Comparison of ENCODE assay signal across 9 mouse cellular contexts in the genomic region with DNA sequence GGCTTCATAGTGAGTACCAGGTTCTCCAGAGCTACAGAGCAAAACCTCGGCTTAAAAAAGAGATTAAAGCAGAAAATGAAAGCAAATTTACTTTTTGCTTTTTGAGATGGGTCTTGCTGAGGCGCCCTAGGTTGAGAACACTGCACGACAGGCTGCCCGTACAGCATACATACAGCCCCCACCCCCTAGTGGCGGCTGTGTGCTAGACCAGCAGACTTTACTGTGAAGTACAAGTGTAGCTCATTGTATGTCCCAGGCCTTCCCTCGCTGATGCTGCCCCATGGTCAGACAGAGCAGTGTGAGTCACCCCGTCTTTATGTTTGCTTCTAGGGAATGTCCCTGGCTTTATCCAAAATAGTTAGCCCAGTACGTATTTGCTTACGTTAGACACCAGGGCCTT. TPM values are rescaled to one million over a fixed set of nuclear protein-coding genes. Genes with fewer than 3 reads are reported as not detected.
DNase-seq lines count a peak whose midpoint lies in the region; ATAC-seq and TF ChIP-seq lines count a peak whose summit lies in the region.
"Had no signal": no experiment of that assay in that cellular context is flagged by ENCODE, and none has a peak within 500 bp of the region (broad histone marks: within the 10 kb centered on the region; RNA-seq: fewer than 3 reads in every experiment).

No protein-coding gene starts in this region.

- peak; percentile 70 for ATAC-seq in forebrain, postnatal 0 days
- no peak; the same call in 1 of the 2 replicates for ATAC-seq in forebrain, embryonic 13.5 days
- ATAC-seq in neural tube, embryonic 11.5 days (ENCODE audit: insufficient read depth, low FRiP score, low TSS enrichment) = no peak
- ATAC-seq in midbrain, postnatal 0 days (ENCODE audit: low FRiP score) = no peak

- 82% methylated on average over 9 of the region's 9 CpGs for WGBS in forebrain, postnatal 0 days
- WGBS in forebrain, embryonic 13.5 days = 78% methylated on average over 9 of the region's 9 CpGs
- 90% methylated on average over 9 of the region's 9 CpGs for WGBS in neural tube, embryonic 11.5 days
- 80% methylated on average over 9 of the region's 9 CpGs for WGBS in midbrain, postnatal 0 days

- H3K27ac ChIP-seq in forebrain, postnatal 0 days (ENCODE audit: low read depth, low read length) = no peak overlapping the region
- no peak overlapping the region for H3K27ac ChIP-seq in forebrain, embryonic 13.5 days
- no peak overlapping the region for H3K27ac ChIP-seq in neural tube, embryonic 11.5 days (ENCODE audit: low read depth, low read length)
- H3K27ac ChIP-seq in midbrain, postnatal 0 days (ENCODE audit: low read depth, low read length) = no peak overlapping the region

- H3K4me3 ChIP-seq in forebrain, postnatal 0 days (ENCODE audit: low read depth, low read length) = no peak overlapping the region
- no peak overlapping the region for H3K4me3 ChIP-seq in forebrain, embryonic 13.5 days
- no peak overlapping the region for H3K4me3 ChIP-seq in neural tube, embryonic 11.5 days (ENCODE audit: low read depth, low read length)
- H3K4me3 ChIP-seq in midbrain, postnatal 0 days (ENCODE audit: low read depth, low read length) = no peak overlapping the region

- peak; percentile 25 for DNase-seq in forebrain, postnatal 0 days
- DNase-seq in neural tube, embryonic 11.5 days (ENCODE audit: low spot score) = peak; percentile 56
- no peak for DNase-seq in neural tube, embryonic 10.5 days (ENCODE audit: extremely low spot score, low spot score)
- peak; percentile 59 for DNase-seq in embryo, embryonic 11 days
- peak; percentile 19 for DNase-seq in midbrain, postnatal 0 days (ENCODE audit: low spot score)
- DNase-seq in Muller cell, postnatal 12 days (ENCODE audit: inconsistent ontology term) = no peak
- DNase-seq in cerebellum, adult 9-11 months = no peak

- TF ChIP-seq CTCF in forebrain, postnatal 0 days (IDR thresholded peaks at IDR 0.05; ENCODE audit: low read depth) = peak; percentile 60
- TF ChIP-seq CTCF in midbrain, postnatal 0 days (IDR thresholded peaks at IDR 0.05) = peak; percentile 61

- H3K9me3 ChIP-seq in forebrain, postnatal 0 days (ENCODE audit: low read length) = no peaks in the 10 kb centered on the region
- no peaks in the 10 kb centered on the region for H3K9me3 ChIP-seq in forebrain, embryonic 13.5 days (replicated peaks)
- H3K9me3 ChIP-seq in neural tube, embryonic 11.5 days (ENCODE audit: control insufficient read depth, low read length) = no peaks in the 10 kb centered on the region
- no peaks in the 10 kb centered on the region for H3K9me3 ChIP-seq in midbrain, postnatal 0 days (ENCODE audit: low read length)

- no peak overlapping the region for H3K4me2 ChIP-seq in forebrain, postnatal 0 days (ENCODE audit: low read depth)
- no peak overlapping the region for H3K4me2 ChIP-seq in forebrain, embryonic 13.5 days
- no peak overlapping the region for H3K4me2 ChIP-seq in neural tube, embryonic 11.5 days (ENCODE audit: low read depth)
- no peak overlapping the region for H3K4me2 ChIP-seq in midbrain, postnatal 0 days (ENCODE audit: low read depth, low read length, poor library complexity, severe bottlenecking)

- H3K9ac ChIP-seq in forebrain, postnatal 0 days = no peak overlapping the region
- H3K9ac ChIP-seq in forebrain, embryonic 13.5 days = no peak overlapping the region
- no peak overlapping the region for H3K9ac ChIP-seq in neural tube, embryonic 11.5 days (ENCODE audit: low read length)
- no peak overlapping the region for H3K9ac ChIP-seq in midbrain, postnatal 0 days (replicated peaks; ENCODE audit: low read length, poor library complexity, severe bottlenecking)

- no peaks in the 10 kb centered on the region for H3K27me3 ChIP-seq in forebrain, postnatal 0 days (ENCODE audit: insufficient read depth, low read length)
- H3K27me3 ChIP-seq in forebrain, embryonic 13.5 days = no peaks in the 10 kb centered on the region
- H3K27me3 ChIP-seq in neural tube, embryonic 11.5 days (ENCODE audit: control insufficient read depth, insufficient read depth, low read length) = no peaks in the 10 kb centered on the region
- H3K27me3 ChIP-seq in midbrain, postnatal 0 days (ENCODE audit: insufficient read depth, low read length) = no peaks in the 10 kb centered on the region

- H3K36me3 ChIP-seq in forebrain, postnatal 0 days (ENCODE audit: insufficient read depth) = peaks cover 59% of the 10 kb centered on the region
- peaks cover 78% of the 10 kb centered on the region for H3K36me3 ChIP-seq in forebrain, embryonic 13.5 days (ENCODE audit: poor library complexity, severe bottlenecking)
- H3K36me3 ChIP-seq in neural tube, embryonic 11.5 days (ENCODE audit: control insufficient read depth, insufficient read depth, low read length) = peaks cover 18% of the 10 kb centered on the region
- H3K36me3 ChIP-seq in midbrain, postnatal 0 days (ENCODE audit: insufficient read depth, low read length) = peaks cover 61% of the 10 kb centered on the region

- no peaks in the 10 kb centered on the region for H3K4me1 ChIP-seq in forebrain, postnatal 0 days (ENCODE audit: insufficient read depth)
- no peaks in the 10 kb centered on the region for H3K4me1 ChIP-seq in forebrain, embryonic 13.5 days
- H3K4me1 ChIP-seq in neural tube, embryonic 11.5 days (ENCODE audit: control insufficient read depth, insufficient read depth, low read length) = no peaks in the 10 kb centered on the region
- H3K4me1 ChIP-seq in midbrain, postnatal 0 days (ENCODE audit: insufficient read depth, low read length) = no peaks in the 10 kb centered on the region

RNA-seq across cellular contexts. Expression of a gene that starts 16.2 kb away (rescaled TPM):
- 36.2 and 41.7 TPM in 2 replicates for total RNA-seq in forebrain, postnatal 0 days (2014; rRNA removed)
- 11.5 and 16.2 TPM in 2 replicates for polyA plus RNA-seq in forebrain, postnatal 0 days (2015; fragmentation: Nextera tagmentation; extraction: Ambion mirVana)
- polyA plus RNA-seq in forebrain, embryonic 13.5 days (2015; fragmentation: Nextera tagmentation; extraction: Ambion mirVana) = 27.9 and 28.8 TPM in 2 replicates
- polyA plus RNA-seq in neural tube, embryonic 11.5 days (2014; fragmentation: Nextera tagmentation; extraction: Ambion mirVana) = 31.4 and 32.9 TPM in 2 replicates
- 40.3 and 55.0 TPM in 2 replicates for total RNA-seq in midbrain, postnatal 0 days (2014; rRNA removed)
- polyA plus RNA-seq in midbrain, postnatal 0 days (2015; fragmentation: Nextera tagmentation; extraction: Ambion mirVana) = 15.1 and 19.0 TPM in 2 replicates

RNA-seq across cellular contexts. Expression of a gene that starts 41.3 kb away (rescaled TPM):
- 1.1 and 2.1 TPM in 2 replicates for total RNA-seq in forebrain, postnatal 0 days (2014; rRNA removed)
- 0.69 and 0.73 TPM in 2 replicates for polyA plus RNA-seq in forebrain, postnatal 0 days (2015; fragmentation: Nextera tagmentation; extraction: Ambion mirVana)
- polyA plus RNA-seq in forebrain, embryonic 13.5 days (2015; fragmentation: Nextera tagmentation; extraction: Ambion mirVana) = 0.76 and 1.2 TPM in 2 replicates
- polyA plus RNA-seq in neural tube, embryonic 11.5 days (2014; fragmentation: Nextera tagmentation; extraction: Ambion mirVana) = 33.7 and 34.5 TPM in 2 replicates
- total RNA-seq in midbrain, postnatal 0 days (2014; rRNA removed) = 0.28 and 0.71 TPM in 2 replicates
- polyA plus RNA-seq in midbrain, postnatal 0 days (2015; fragmentation: Nextera tagmentation; extraction: Ambion mirVana) = 0.68 and 0.99 TPM in 2 replicates
- total RNA-seq: hematopoietic stem cell, adult 5-6 weeks had no signal

RNA-seq across cellular contexts. Expression of a gene that starts 43.4 kb away (rescaled TPM):
- total RNA-seq in forebrain, postnatal 0 days (2014; rRNA removed) = 2.3 and 2.5 TPM in 2 replicates
- 1.2 and 1.7 TPM in 2 replicates for polyA plus RNA-seq in forebrain, postnatal 0 days (2015; fragmentation: Nextera tagmentation; extraction: Ambion mirVana)
- polyA plus RNA-seq in forebrain, embryonic 13.5 days (2015; fragmentation: Nextera tagmentation; extraction: Ambion mirVana) = 2.8 TPM in 2 replicates
- polyA plus RNA-seq in neural tube, embryonic 11.5 days (2014; fragmentation: Nextera tagmentation; extraction: Ambion mirVana) = 7.2 and 10.2 TPM in 2 replicates
- 1.6 and 2.6 TPM in 2 replicates for total RNA-seq in midbrain, postnatal 0 days (2014; rRNA removed)
- polyA plus RNA-seq in midbrain, postnatal 0 days (2015; fragmentation: Nextera tagmentation; extraction: Ambion mirVana) = 1.2 and 1.7 TPM in 2 replicates
- total RNA-seq: hematopoietic stem cell, adult 5-6 weeks had no signal

Comparison
In these comparisons a context has a peak if more than half of its experiments do, and no peak if none do; other contexts are left out.
1. DNase-seq: peak in forebrain, postnatal 0 days (single experiment), neural tube, embryonic 11.5 days (single experiment), embryo, embryonic 11 days (single experiment) and midbrain, postnatal 0 days (single experiment); none in neural tube, embryonic 10.5 days (single experiment), Muller cell, postnatal 12 days (single experiment) and cerebellum, adult 9-11 months (single experiment).
2. RNA of a gene that starts 41.3 kb away (polyA plus RNA-seq): 33.7 to 34.5 TPM in neural tube, embryonic 11.5 days; 0.76 to 1.2 TPM in forebrain, embryonic 13.5 days, 0.69 to 0.73 TPM in forebrain, postnatal 0 days and 0.68 to 0.99 TPM in midbrain, postnatal 0 days; every median in the first group is over 10 times any median in the second.